Mouse (Mus musculus) neural tube, embryonic 11.5 days (tissue): ENCODE measurements around the gene Slc6a14. TPM values are rescaled to one million over a fixed set of nuclear protein-coding genes. Genes with fewer than 3 reads are reported as not detected.

Source experiments
- polyA plus RNA-seq: library from polyadenylated mRNA; unstranded; fragments of >200 nt; fragmentation: Nextera tagmentation; extraction: Ambion mirVana; gene quantifications from 2 replicates; pipeline ENCODE4 v1.2.1, GENCODE M21; 2014

Gene Slc6a14
- polyA plus RNA-seq, 1 experiment from 2014 or later, result 0.17 TPM

Other genes with a start within 250 kb of the Slc6a14 start
- 4.3 and 7.0 TPM in 2 replicates for gene Agtr2, start 230.4 kb upstream of the Slc6a14 start, polyA plus RNA-seq
- not detected in 2 replicates for gene Gm28269, start 30.2 kb downstream of the Slc6a14 start, polyA plus RNA-seq